Mouse (Mus musculus): ENCODE results near the gene Erc2.
"Not testable (repeated sequence)": the region's sequence is repeated elsewhere in the genome, so short reads cannot be mapped to it uniquely, and the experiment has no call there.

Erc2 gene

GRCm38 (mm10) chr14:27823897-27824296, 201.7 kb downstream of the Erc2 start:
- in situ Hi-C loops (cut with MseI, MboI) = loop anchor here (25.0 kb wide), 3 partner anchors 688 to 1288 kb away; partner anchors contain the start of gene Wnt5a (in 1 of the 2)

GRCm38 (mm10) chr14:27826829-27827228, 204.6 kb downstream of the Erc2 start:
- in situ Hi-C loops (cut with MseI, MboI) = no loop called here

GRCm38 (mm10) chr14:27828089-27828488, 205.9 kb downstream of the Erc2 start:
- in situ Hi-C loops (cut with MseI, MboI) = no loop called here

- in situ Hi-C loops (cut with MseI, MboI) = no loop called here
These were observed 210.0 kb downstream of the Erc2 start for GRCm38 (mm10) chr14:27832196-27832595.

- in situ Hi-C loops (cut with MseI, MboI) = no loop called here
These were observed 213.1 kb downstream of the Erc2 start for GRCm38 (mm10) chr14:27835351-27835750.

- in situ Hi-C loops (cut with MseI, MboI) = no loop called here
These were observed 215.4 kb downstream of the Erc2 start for GRCm38 (mm10) chr14:27837601-27838105.

- in situ Hi-C loops (cut with MseI, MboI) = no loop called here
These were observed 217.9 kb downstream of the Erc2 start for GRCm38 (mm10) chr14:27840120-27840519.

- in situ Hi-C loops (cut with MseI, MboI) = no loop called here
These were observed 224.6 kb downstream of the Erc2 start for GRCm38 (mm10) chr14:27846875-27847274.

- in situ Hi-C loops (cut with MseI, MboI) = no loop called here
These were observed 225.1 kb downstream of the Erc2 start for GRCm38 (mm10) chr14:27847291-27847690.

- in situ Hi-C loops (cut with MseI, MboI) = no loop called here
These were observed 229.0 kb downstream of the Erc2 start for GRCm38 (mm10) chr14:27851231-27851630.

- in situ Hi-C loops (cut with MseI, MboI) = no loop called here
These were observed 230.4 kb downstream of the Erc2 start for GRCm38 (mm10) chr14:27852606-27853005.

- in situ Hi-C loops (cut with MseI, MboI) = no loop called here
These were observed 238.3 kb downstream of the Erc2 start for GRCm38 (mm10) chr14:27860371-27861046.

GRCm38 (mm10) chr14:27862299-27862698, 240.1 kb downstream of the Erc2 start:
- in situ Hi-C loops (cut with MseI, MboI) = no loop called here

- in situ Hi-C loops (cut with MseI, MboI) = no loop called here
These were observed 245.2 kb downstream of the Erc2 start for GRCm38 (mm10) chr14:27867386-27867785.

GRCm38 (mm10) chr14:27873619-27874018, 251.4 kb downstream of the Erc2 start:
- in situ Hi-C loops (cut with MseI, MboI) = no loop called here

- in situ Hi-C loops (cut with MseI, MboI) = no loop called here
These were observed 253.8 kb downstream of the Erc2 start for GRCm38 (mm10) chr14:27875991-27876411.

- in situ Hi-C loops (cut with MseI, MboI) = no loop called here
These were observed 259.7 kb downstream of the Erc2 start for GRCm38 (mm10) chr14:27881972-27882371.

- in situ Hi-C loops (cut with MseI, MboI) = not testable (repeated sequence)
These were observed 264.1 kb downstream of the Erc2 start for GRCm38 (mm10) chr14:27886337-27886736.

- in situ Hi-C loops (cut with MseI, MboI) = no loop called here
These were observed 265.3 kb downstream of the Erc2 start for GRCm38 (mm10) chr14:27887488-27887887.

GRCm38 (mm10) chr14:27889650-27890049, 267.4 kb downstream of the Erc2 start:
- in situ Hi-C loops (cut with MseI, MboI) = no loop called here

GRCm38 (mm10) chr14:27892416-27892815, 270.2 kb downstream of the Erc2 start:
- in situ Hi-C loops (cut with MseI, MboI) = no loop called here

GRCm38 (mm10) chr14:27901772-27902171, 279.5 kb downstream of the Erc2 start:
- in situ Hi-C loops (cut with MseI, MboI) = no loop called here

- in situ Hi-C loops (cut with MseI, MboI) = no loop called here
These were observed 299.6 kb downstream of the Erc2 start for GRCm38 (mm10) chr14:27921656-27922373.

Data from mouse trophoblast stem cell (cell line).